Mouse (Mus musculus) left cerebral cortex, postnatal 25 days (tissue): ENCODE data around the gene Atp6v1e2. TPM values are rescaled to one million over a fixed set of nuclear protein-coding genes. Genes with fewer than 3 reads are reported as not detected.
A peak's percentile ranks its signal among the peaks of the same experiment; 100 is the strongest.

Source experiments
- DNase-seq, 2 experiments: peaks; one replicate each; pipeline ENCODE4 v3.0.0; 2022; ENCODE audit warnings: low spot score in 2 of 2, mixed read lengths in 1 of 2
- intact Hi-C: fragments of 180-260 bp; cut with DNase I; formaldehyde crosslinking; loops from one replicate; pipeline ENCODE4 v1.15.1; 2025
- total RNA-seq, 2 experiments: library from RNA; stranded (reverse); gene quantifications; 2 replicates each; pipeline ENCODE4 v1.2.3; 2021

The Atp6v1e2 gene
- total RNA-seq, 2 experiments from 2014 or later, result 0.37 TPM; not detected in 1

DNA sequence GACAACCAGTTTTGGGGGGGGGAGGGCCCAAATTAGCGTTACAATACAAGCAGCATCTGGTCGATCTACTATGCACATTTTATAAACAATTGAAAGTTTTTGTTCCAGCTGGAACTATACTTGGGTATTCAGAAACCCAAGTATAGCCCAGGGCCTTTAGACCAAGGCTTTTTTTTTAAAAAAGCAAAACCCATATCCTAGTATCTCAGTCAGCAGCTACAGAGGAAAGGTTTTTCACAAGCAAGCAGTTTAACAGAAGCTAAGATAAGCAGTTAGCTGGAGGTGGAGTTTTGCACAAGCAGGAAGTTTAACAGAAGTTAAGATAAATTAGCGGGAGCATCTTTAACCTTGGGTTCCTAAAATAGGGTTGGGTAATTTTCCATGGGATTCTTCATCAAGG, 20.9 kb downstream of the Atp6v1e2 start:
- DNase-seq, result no peak
- intact Hi-C loops, result no loop called here

- intact Hi-C loops, result no loop called here
- no peak for DNase-seq
Measured at GRCm38 (mm10) chr17:86924679-86925078, 23.0 kb downstream of the Atp6v1e2 start.

- intact Hi-C loops, result loop anchor here (2.0 kb wide), 2 partner anchors 125 to 329 kb away; no protein-coding TSS in a partner anchor
Measured at GRCm38 (mm10) chr17:86919729-86920128, 28.0 kb downstream of the Atp6v1e2 start.

GRCm38 (mm10) chr17:86918786-86919185, 28.9 kb downstream of the Atp6v1e2 start:
- intact Hi-C loops, result loop anchor here (2.0 kb wide), 2 partner anchors 126 to 330 kb away; no protein-coding TSS in a partner anchor
- DNase-seq, result no peak

More at GRCm38 (mm10) chr17:86919729-86920128, 28.0 kb downstream of the Atp6v1e2 start:
- DNase-seq, result no peak

- intact Hi-C loops, result no loop called here
Measured at GRCm38 (mm10) chr17:86917048-86917447, 30.6 kb downstream of the Atp6v1e2 start, which contains the start of gene Tmem247. Tmem247 (plus strand) TSS chr17:86917348.

GRCm38 (mm10) chr17:86915540-86915939, 32.2 kb downstream of the Atp6v1e2 start:
- intact Hi-C loops, result no loop called here
- DNase-seq, result no peak

More at GRCm38 (mm10) chr17:86917048-86917447, 30.6 kb downstream of the Atp6v1e2 start, which contains the start of gene Tmem247:
- no peak for DNase-seq

DNA sequence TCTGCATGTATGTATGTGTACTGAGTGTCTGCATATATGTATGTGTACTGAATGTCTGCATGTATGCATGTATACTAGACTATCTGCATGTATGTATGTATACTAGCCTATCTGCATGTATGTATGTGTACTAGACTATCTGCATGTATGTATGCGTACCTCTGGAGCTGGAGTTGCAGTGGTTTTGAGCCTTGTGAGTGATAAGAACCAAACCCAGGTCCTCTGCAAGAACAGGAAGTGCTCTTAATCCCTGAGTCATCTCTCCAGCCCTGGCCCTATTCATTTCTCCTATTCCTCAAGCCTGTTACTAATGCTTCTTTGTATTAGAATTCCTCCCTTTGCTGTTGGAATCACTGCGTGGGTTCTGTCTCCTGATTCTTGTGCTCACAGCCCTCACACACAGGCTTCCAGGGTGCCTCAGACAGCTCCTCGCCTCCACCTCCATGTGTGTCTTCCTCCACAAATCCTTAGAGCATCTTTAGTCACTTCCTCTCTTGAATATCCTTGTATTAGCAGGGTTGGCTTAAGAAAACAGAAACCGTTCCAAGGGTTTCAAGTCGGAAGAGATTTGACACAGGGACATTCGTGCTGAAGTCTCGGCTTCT, 34.6 kb downstream of the Atp6v1e2 start:
- intact Hi-C loops, result no loop called here

GRCm38 (mm10) chr17:86911261-86911660, 36.4 kb downstream of the Atp6v1e2 start:
- intact Hi-C loops, result no loop called here

More for the DNA sequence above, 34.6 kb downstream of the Atp6v1e2 start:
- peak in 1 of 2 experiments; percentile 57 for DNase-seq

DNA sequence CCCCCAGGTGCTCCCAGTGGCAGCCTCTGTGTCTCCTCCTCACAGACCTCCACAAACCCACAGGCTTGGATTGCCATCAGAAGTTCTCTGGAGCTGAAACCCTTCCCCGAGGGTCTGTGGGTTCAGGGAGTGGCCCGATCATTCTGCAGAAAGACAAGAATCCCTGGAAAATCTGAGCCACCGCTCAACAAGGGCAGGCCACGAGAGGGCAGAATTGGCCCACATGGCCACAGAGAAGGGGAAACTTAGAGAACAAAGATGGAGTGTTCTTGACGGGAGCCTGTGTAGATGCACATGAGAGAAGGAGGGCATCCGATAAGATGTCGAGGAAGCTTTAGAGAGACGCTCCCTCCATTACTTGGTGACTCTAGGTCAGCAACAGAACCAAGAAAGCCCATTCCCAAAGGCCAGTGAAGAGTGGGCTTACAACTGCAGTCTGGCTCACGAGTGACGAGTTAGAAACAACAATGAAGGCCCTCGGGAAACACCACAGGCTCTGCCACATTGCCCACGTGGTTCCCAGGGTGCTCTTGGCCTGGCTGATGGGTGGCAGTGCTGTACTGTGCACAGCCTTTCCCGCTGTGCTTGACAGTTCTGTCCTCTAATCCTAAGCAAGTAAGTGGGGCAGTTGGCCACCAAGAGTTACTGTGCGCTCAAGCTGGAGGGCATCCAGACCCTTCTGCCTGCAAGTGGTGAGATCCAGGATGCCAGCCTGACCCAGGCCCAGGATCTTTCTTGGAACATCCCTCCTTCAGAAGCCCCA, 37.8 kb downstream of the Atp6v1e2 start:
- intact Hi-C loops, result loop anchor here (2.0 to 5.0 kb wide), 4 partner anchors 88 to 748 kb away; no protein-coding TSS in a partner anchor
- DNase-seq, result peak in 1 of 2 experiments; percentile 53

More at GRCm38 (mm10) chr17:86911261-86911660, 36.4 kb downstream of the Atp6v1e2 start:
- no peak for DNase-seq

DNA sequence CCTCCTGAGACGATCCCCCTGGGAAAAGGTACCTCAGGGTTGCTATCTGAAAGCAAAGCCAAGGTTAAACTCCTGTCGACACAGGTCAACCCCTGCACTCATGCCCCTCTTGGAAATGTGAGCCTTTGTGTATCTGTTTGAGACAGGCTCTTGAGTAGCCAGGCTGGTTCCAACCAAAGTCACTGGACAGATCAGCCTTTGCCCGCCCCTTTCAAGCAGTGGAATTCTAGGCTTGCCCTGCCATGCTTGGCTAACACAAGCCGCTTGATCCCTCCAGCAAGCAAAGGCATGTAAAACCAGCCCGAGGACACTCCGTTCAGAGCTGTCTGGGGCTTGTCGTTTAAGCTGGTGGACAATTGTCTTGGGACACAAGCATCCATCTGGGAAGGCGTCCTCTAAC, 39.4 kb downstream of the Atp6v1e2 start:
- intact Hi-C loops, result loop anchor here (2.0 to 5.0 kb wide), 4 partner anchors 86 to 746 kb away; no protein-coding TSS in a partner anchor
- DNase-seq, result no peak

DNA sequence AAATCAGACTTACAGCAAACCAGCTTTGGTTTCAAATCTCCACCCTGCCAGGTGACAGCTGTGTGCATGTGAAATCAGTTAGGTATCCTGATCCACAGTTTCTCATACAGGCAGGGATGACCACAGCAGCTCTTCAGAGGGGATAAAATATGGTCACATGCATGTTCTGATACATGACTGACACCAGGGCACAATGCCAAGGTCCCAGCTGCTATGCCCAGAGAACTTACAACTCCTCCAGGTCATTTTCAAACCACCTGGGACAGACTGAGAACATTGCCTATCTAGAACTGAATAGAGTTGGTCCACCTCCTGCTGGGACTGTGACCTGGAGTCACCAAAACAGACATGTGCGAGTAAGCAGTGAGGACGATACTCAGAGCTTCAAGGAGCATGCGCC, 40.6 kb downstream of the Atp6v1e2 start:
- intact Hi-C loops, result loop anchor here (2.0 to 5.0 kb wide), 4 partner anchors 85 to 745 kb away; no protein-coding TSS in a partner anchor
- no peak for DNase-seq

GRCm38 (mm10) chr17:86906601-86907000, 41.1 kb downstream of the Atp6v1e2 start:
- no peak for DNase-seq
- intact Hi-C loops, result loop anchor here (1.0 to 5.0 kb wide), 5 partner anchors 84 to 744 kb away; no protein-coding TSS in a partner anchor

- DNase-seq, result peak; percentile 84 to 89
- intact Hi-C loops, result loop anchor here (1.0 to 5.0 kb wide), 5 partner anchors 84 to 744 kb away; no protein-coding TSS in a partner anchor
Measured at GRCm38 (mm10) chr17:86906136-86906461, 41.6 kb downstream of the Atp6v1e2 start.

- peak; percentile 42 to 53 for DNase-seq
- intact Hi-C loops, result loop anchor here (1.0 to 5.0 kb wide), 5 partner anchors 83 to 743 kb away; no protein-coding TSS in a partner anchor
Measured at GRCm38 (mm10) chr17:86905297-86906135, 42.2 kb downstream of the Atp6v1e2 start.

GRCm38 (mm10) chr17:86904206-86904605, 43.5 kb downstream of the Atp6v1e2 start:
- DNase-seq, result no peak
- intact Hi-C loops, result no loop called here

DNA sequence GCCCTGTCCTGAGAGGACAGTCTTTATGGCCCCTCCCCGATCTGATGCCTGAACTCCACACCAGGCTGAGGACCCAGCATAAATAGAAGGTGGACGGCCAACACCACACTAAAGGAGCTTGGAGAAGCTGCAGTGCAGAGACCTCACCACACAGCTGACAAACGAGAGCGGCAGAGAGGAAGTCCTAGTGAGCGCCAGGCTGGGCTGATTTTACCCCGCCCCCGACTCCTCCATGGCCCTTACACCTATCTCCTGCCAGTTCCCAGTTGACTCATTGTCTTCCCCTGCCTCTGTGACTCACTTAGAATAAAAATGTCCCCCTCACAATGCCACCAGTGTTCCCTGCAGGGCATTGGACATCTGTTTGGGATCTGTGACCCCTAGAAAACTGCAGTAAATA, 44.1 kb downstream of the Atp6v1e2 start:
- intact Hi-C loops, result no loop called here
- DNase-seq, result peak in 1 of 2 experiments; percentile 54

GRCm38 (mm10) chr17:86902399-86903067, 45.2 kb downstream of the Atp6v1e2 start:
- no peak for DNase-seq
- intact Hi-C loops, result no loop called here

DNA sequence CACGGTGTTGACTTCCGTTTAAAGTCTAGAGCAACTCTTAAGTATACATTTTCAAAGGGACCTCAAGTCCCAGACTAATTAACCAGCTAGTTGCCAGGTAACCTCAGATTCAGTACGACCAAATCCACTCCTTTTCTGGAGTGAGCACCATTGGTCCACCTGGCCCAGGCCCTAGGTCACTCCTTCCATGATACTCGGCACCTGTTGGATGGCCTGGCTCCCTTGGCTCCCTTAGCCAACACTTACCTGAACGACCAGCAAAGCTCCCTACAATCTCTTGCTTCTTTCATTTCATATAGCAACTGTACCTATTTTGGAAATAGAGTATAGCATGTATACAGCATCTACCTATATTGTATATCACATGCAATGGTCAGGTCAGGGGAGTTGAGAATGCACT, 47.1 kb downstream of the Atp6v1e2 start:
- intact Hi-C loops, result no loop called here
- no peak for DNase-seq

GRCm38 (mm10) chr17:86899821-86900220, 47.9 kb downstream of the Atp6v1e2 start:
- DNase-seq, result no peak
- intact Hi-C loops, result no loop called here
